Mouse (Mus musculus): ENCODE data around the gene Ubap1l. TPM values are rescaled to one million over a fixed set of nuclear protein-coding genes. Genes with fewer than 3 reads are reported as not detected.
A peak's percentile ranks its signal among the peaks of the same experiment; 100 is the strongest.

Gene Ubap1l
- polyA plus RNA-seq, 1 experiment from 2014 or later: 0.14 TPM

- H3K27me3 ChIP-seq (replicated peaks; ENCODE audit: control insufficient read depth, insufficient read depth, low read length): peaks cover 24% of the 10 kb centered on the region
These were observed 32.0 kb downstream of the Ubap1l start for GRCm38 (mm10) chr9:65392638-65393364.

GRCm38 (mm10) chr9:65393606-65394005, 32.8 kb downstream of the Ubap1l start:
- H3K36me3 ChIP-seq (ENCODE audit: control insufficient read depth, insufficient read depth): no peaks in the 10 kb centered on the region
- ATAC-seq: no peak
- TF ChIP-seq CTCF (IDR thresholded peaks at IDR 0.05; ENCODE audit: low read depth): no peak
- peaks cover 8% of the 10 kb centered on the region for H3K4me1 ChIP-seq (replicated peaks; ENCODE audit: control insufficient read depth, insufficient read depth, low read length)
- no peak overlapping the region for H3K27ac ChIP-seq (ENCODE audit: low read depth, low read length)
- H3K4me3 ChIP-seq (ENCODE audit: low read depth, low read length): no peak overlapping the region
- H3K4me2 ChIP-seq (replicated peaks; ENCODE audit: low read depth): no peak overlapping the region
- peaks cover 28% of the 10 kb centered on the region for H3K27me3 ChIP-seq (replicated peaks; ENCODE audit: control insufficient read depth, insufficient read depth, low read length)
- 47% methylated on average over 2 of the region's 2 CpGs for WGBS
- H3K9me3 ChIP-seq (ENCODE audit: control insufficient read depth): no peaks in the 10 kb centered on the region
- H3K9ac ChIP-seq (ENCODE audit: low read depth, low read length): no peak overlapping the region

More at GRCm38 (mm10) chr9:65392638-65393364, 32.0 kb downstream of the Ubap1l start:
- H3K4me1 ChIP-seq (replicated peaks; ENCODE audit: control insufficient read depth, insufficient read depth, low read length): peaks cover 5% of the 10 kb centered on the region
- H3K36me3 ChIP-seq (ENCODE audit: control insufficient read depth, insufficient read depth): no peaks in the 10 kb centered on the region
- no peaks in the 10 kb centered on the region for H3K9me3 ChIP-seq (ENCODE audit: control insufficient read depth)
- H3K4me2 ChIP-seq (replicated peaks; ENCODE audit: low read depth): no peak overlapping the region
- TF ChIP-seq CTCF (IDR thresholded peaks at IDR 0.05; ENCODE audit: low read depth): peak; percentile 93
- no peak overlapping the region for H3K4me3 ChIP-seq (ENCODE audit: low read depth, low read length)
- no peak overlapping the region for H3K27ac ChIP-seq (ENCODE audit: low read depth, low read length)
- ATAC-seq: no peak
- no peak overlapping the region for H3K9ac ChIP-seq (ENCODE audit: low read depth, low read length)
- 22% methylated on average over 6 of the region's 6 CpGs for WGBS

GRCm38 (mm10) chr9:65394360-65394759, 33.5 kb downstream of the Ubap1l start:
- TF ChIP-seq CTCF (IDR thresholded peaks at IDR 0.05; ENCODE audit: low read depth): no peak
- H3K4me3 ChIP-seq (ENCODE audit: low read depth, low read length): no peak overlapping the region
- H3K27ac ChIP-seq (ENCODE audit: low read depth, low read length): no peak overlapping the region; the same call in 1 of the 2 replicates
- peaks cover 28% of the 10 kb centered on the region for H3K27me3 ChIP-seq (replicated peaks; ENCODE audit: control insufficient read depth, insufficient read depth, low read length)
- 44% methylated on average over 2 of the region's 2 CpGs for WGBS
- no peak overlapping the region for H3K4me2 ChIP-seq (replicated peaks; ENCODE audit: low read depth)
- ATAC-seq: peak; percentile 31; the same call in 1 of the 2 replicates
- H3K9me3 ChIP-seq (ENCODE audit: control insufficient read depth): no peaks in the 10 kb centered on the region
- no peaks in the 10 kb centered on the region for H3K36me3 ChIP-seq (ENCODE audit: control insufficient read depth, insufficient read depth)
- no peak overlapping the region for H3K9ac ChIP-seq (ENCODE audit: low read depth, low read length)
- H3K4me1 ChIP-seq (replicated peaks; ENCODE audit: control insufficient read depth, insufficient read depth, low read length): peaks cover 10% of the 10 kb centered on the region

- H3K36me3 ChIP-seq (ENCODE audit: control insufficient read depth, insufficient read depth): no peaks in the 10 kb centered on the region
- H3K4me2 ChIP-seq (replicated peaks; ENCODE audit: low read depth): peak within 1 kb of the TSS; percentile 84
- peak within 1 kb of the TSS; percentile 40 for H3K4me3 ChIP-seq (ENCODE audit: low read depth, low read length)
- H3K27me3 ChIP-seq (replicated peaks; ENCODE audit: control insufficient read depth, insufficient read depth, low read length): peaks cover 10% of the 10 kb centered on the region; the same call in 1 of the 2 replicates
- ATAC-seq: no peak
- TF ChIP-seq CTCF (IDR thresholded peaks at IDR 0.05; ENCODE audit: low read depth): no peak
- H3K9me3 ChIP-seq (ENCODE audit: control insufficient read depth): no peaks in the 10 kb centered on the region
- H3K9ac ChIP-seq (ENCODE audit: low read depth, low read length): peak within 1 kb of the TSS; percentile 42
- no peak within 1 kb of the TSS for H3K27ac ChIP-seq (ENCODE audit: low read depth, low read length)
- peaks cover 10% of the 10 kb centered on the region for H3K4me1 ChIP-seq (replicated peaks; ENCODE audit: control insufficient read depth, insufficient read depth, low read length)
- WGBS: 0% methylated on average over 24 of the region's 24 CpGs
These were observed 37.4 kb downstream of the Ubap1l start, which contains the start of gene Rasl12 for GRCm38 (mm10) chr9:65398279-65398678. TSS of gene Rasl12 (plus strand) at chr9:65398506.

- Histone ChIP-seq H3K27me3 (replicated peaks; ENCODE audit: control insufficient read depth, insufficient read depth, low read length) (peaks cover 10% of the 10 kb centered on the region; the same call in 1 of the 2 replicates), H3K36me3 (ENCODE audit: control insufficient read depth, insufficient read depth) (no peaks in the 10 kb centered on the region), H3K4me2 (replicated peaks; ENCODE audit: low read depth) (no peak overlapping the region), H3K4me3 (ENCODE audit: low read depth, low read length) (no peak overlapping the region), H3K27ac (ENCODE audit: low read depth, low read length) (no peak overlapping the region), H3K4me1 (replicated peaks; ENCODE audit: control insufficient read depth, insufficient read depth, low read length) (peaks cover 6% of the 10 kb centered on the region), H3K9me3 (ENCODE audit: control insufficient read depth) (no peaks in the 10 kb centered on the region), H3K9ac (ENCODE audit: low read depth, low read length) (no peak overlapping the region)
- ATAC-seq: no peak
- TF ChIP-seq CTCF (IDR thresholded peaks at IDR 0.05; ENCODE audit: low read depth): no peak
- WGBS: 87% methylated on average over 6 of the region's 6 CpGs
These were observed 39.1 kb downstream of the Ubap1l start for GRCm38 (mm10) chr9:65399934-65400333.

GRCm38 (mm10) chr9:65404331-65405183, 43.7 kb downstream of the Ubap1l start:
- no peaks in the 10 kb centered on the region; the same call in 1 of the 2 replicates for H3K4me1 ChIP-seq (replicated peaks; ENCODE audit: control insufficient read depth, insufficient read depth, low read length)
- 57% methylated on average over 15 of the region's 15 CpGs for WGBS

More at GRCm38 (mm10) chr9:65404331-65405183, 43.7 kb downstream of the Ubap1l start:
- no peak for TF ChIP-seq CTCF (IDR thresholded peaks at IDR 0.05; ENCODE audit: low read depth)
- no peak overlapping the region for H3K9ac ChIP-seq (ENCODE audit: low read depth, low read length)
- no peak overlapping the region for H3K4me2 ChIP-seq (replicated peaks; ENCODE audit: low read depth)
- no peak overlapping the region for H3K4me3 ChIP-seq (ENCODE audit: low read depth, low read length)
- no peaks in the 10 kb centered on the region for H3K27me3 ChIP-seq (replicated peaks; ENCODE audit: control insufficient read depth, insufficient read depth, low read length)
- H3K27ac ChIP-seq (ENCODE audit: low read depth, low read length): no peak overlapping the region; the same call in 1 of the 2 replicates
- H3K36me3 ChIP-seq (ENCODE audit: control insufficient read depth, insufficient read depth): no peaks in the 10 kb centered on the region
- no peaks in the 10 kb centered on the region for H3K9me3 ChIP-seq (ENCODE audit: control insufficient read depth)
- ATAC-seq: no peak

Measured in intestine, postnatal 0 days (tissue).